Mouse (Mus musculus) limb, embryonic 11.5 days (tissue): ENCODE measurements around the gene Gm10100. TPM values are rescaled to one million over a fixed set of nuclear protein-coding genes. Genes with fewer than 3 reads are reported as not detected.
"Not testable (repeated sequence)": the region's sequence is repeated elsewhere in the genome, so short reads cannot be mapped to it uniquely, and the experiment has no call there.

Experiments
- ATAC-seq: fragments of 200-750 bp; cut with Nextera tagmentation; 2 replicates; pipeline ENCODE4 v1.8.0; 2017; ENCODE audit warnings: low read depth; ENCODE audit not compliant: insufficient number of reproducible peaks, low FRiP score, low TSS enrichment
- DNase-seq: peaks from one replicate; pipeline ENCODE4 v3.0.0-alpha.2; 2015; ENCODE audit warnings: low spot score
- H3K27ac ChIP-seq: fragments of 300-500 bp; sonication (generic); replicated peaks from 2 replicates; pipeline ENCODE4 v1.5.1; 2014; ENCODE audit warnings: low read depth, mild to moderate bottlenecking, low read length
- H3K27me3 ChIP-seq: fragments of 300-500 bp; sonication (generic); 2 replicates; pipeline ENCODE4 v1.6.1; 2014; ENCODE audit warnings: mild to moderate bottlenecking, low read length, mixed read lengths; ENCODE audit not compliant: control insufficient read depth, insufficient read depth
- H3K36me3 ChIP-seq: fragments of 300-500 bp; sonication (generic); 2 replicates; pipeline ENCODE4 v1.6.1; 2014; ENCODE audit warnings: mild to moderate bottlenecking, low read length, moderate library complexity, mixed read lengths; ENCODE audit not compliant: control insufficient read depth, insufficient read depth
- H3K4me1 ChIP-seq: fragments of 300-500 bp; sonication (generic); 2 replicates; pipeline ENCODE4 v1.6.1; 2014; ENCODE audit warnings: low read length, mixed read lengths; ENCODE audit not compliant: control insufficient read depth, insufficient read depth
- H3K4me2 ChIP-seq: fragments of 300-500 bp; sonication (generic); 2 replicates; pipeline ENCODE4 v1.6.1; 2014; ENCODE audit warnings: low read depth, mild to moderate bottlenecking, moderate library complexity; ENCODE audit not compliant: severe bottlenecking
- H3K4me3 ChIP-seq: fragments of 300-500 bp; sonication (generic); 2 replicates; pipeline ENCODE4 v1.5.1; 2014; ENCODE audit warnings: low read depth, low read length
- H3K9ac ChIP-seq: fragments of 300-500 bp; sonication (generic); 2 replicates; pipeline ENCODE4 v1.6.1; 2014; ENCODE audit warnings: mild to moderate bottlenecking, low read length
- H3K9me3 ChIP-seq: fragments of 300-500 bp; sonication (generic); 2 replicates; pipeline ENCODE4 v1.6.1; 2016; ENCODE audit warnings: low read length; ENCODE audit not compliant: control insufficient read depth
- WGBS: fragments of 180-500 bp; shearing (Covaris S2); extraction: QIAGEN DNeasy Blood & Tissue Kit; methylation state at CpG from one replicate; pipeline ENCODE4 v1.1.7; 2014; 5-methylcytosine and 5-hydroxymethylcytosine counted together
- polyA plus RNA-seq: library from polyadenylated mRNA; unstranded; fragments of >200 nt; fragmentation: Nextera tagmentation; extraction: Ambion mirVana; gene quantifications from 2 replicates; pipeline ENCODE4 v1.2.1, GENCODE M21; 2014

Gene Gm10100
- polyA plus RNA-seq, 1 experiment from 2014 or later, result not detected

DNA sequence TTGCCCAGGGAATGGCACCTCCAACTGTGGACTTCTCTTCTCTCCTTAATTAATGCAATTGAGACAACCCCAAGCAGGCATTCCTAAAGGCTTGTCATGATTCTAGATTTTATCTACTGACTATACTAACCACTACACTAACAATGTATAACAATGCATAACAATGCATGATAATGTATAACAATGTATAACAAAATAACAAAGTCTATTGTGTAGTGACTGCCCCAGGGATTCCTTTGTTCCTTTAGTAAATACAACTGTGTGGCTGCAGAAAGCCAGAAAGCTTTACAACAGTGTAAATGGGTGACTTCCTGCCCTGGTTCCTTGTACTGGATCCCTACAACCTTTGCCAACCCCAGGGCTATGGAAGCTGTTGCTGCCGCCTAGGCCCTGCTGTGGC lies 9.6 kb downstream of the Gm10100 start:
- WGBS, result 76% methylated on average over 1 of the region's 1 CpGs
- Histone ChIP-seq H3K9me3 (no peaks in the 10 kb centered on the region), H3K4me3 (no peak overlapping the region), H3K27me3 (no peaks in the 10 kb centered on the region), H3K27ac (no peak overlapping the region), H3K4me1 (peaks cover 3% of the 10 kb centered on the region; the same call in 1 of the 2 replicates), H3K36me3 (no peaks in the 10 kb centered on the region), H3K9ac (no peak overlapping the region), H3K4me2 (no peak overlapping the region)
- DNase-seq (no peak), ATAC-seq (no peak)

DNA sequence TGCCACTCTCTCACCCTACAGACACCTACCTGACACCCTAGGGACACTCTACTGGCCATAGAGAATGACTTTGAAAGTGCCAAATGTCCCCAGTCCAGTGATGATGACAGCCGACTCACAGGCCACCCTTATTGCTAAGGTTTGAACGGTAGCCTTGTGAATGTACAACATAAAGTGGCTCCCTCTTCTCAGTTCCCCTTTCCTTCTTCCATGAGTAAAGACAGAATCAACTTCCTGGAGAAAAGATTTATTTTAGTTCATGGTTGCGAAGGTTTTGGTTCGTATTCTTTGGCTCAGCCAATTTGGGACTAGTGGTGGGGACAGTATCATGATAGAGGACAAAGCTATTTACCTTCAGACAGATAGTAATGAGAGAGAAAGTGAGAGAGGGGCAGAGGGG lies 12.6 kb downstream of the Gm10100 start:
- H3K4me1 ChIP-seq, result peaks cover 15% of the 10 kb centered on the region
- H3K9me3 ChIP-seq, result no peaks in the 10 kb centered on the region
- WGBS, result 86% methylated on average over 4 of the region's 4 CpGs
- DNase-seq (no peak), ATAC-seq (no peak)
- no peaks in the 10 kb centered on the region for H3K36me3 ChIP-seq
- H3K27me3 ChIP-seq, result no peaks in the 10 kb centered on the region
- no peak overlapping the region for H3K4me2 ChIP-seq
- H3K9ac ChIP-seq, result no peak overlapping the region
- H3K27ac ChIP-seq, result no peak overlapping the region
- H3K4me3 ChIP-seq, result no peak overlapping the region

DNA sequence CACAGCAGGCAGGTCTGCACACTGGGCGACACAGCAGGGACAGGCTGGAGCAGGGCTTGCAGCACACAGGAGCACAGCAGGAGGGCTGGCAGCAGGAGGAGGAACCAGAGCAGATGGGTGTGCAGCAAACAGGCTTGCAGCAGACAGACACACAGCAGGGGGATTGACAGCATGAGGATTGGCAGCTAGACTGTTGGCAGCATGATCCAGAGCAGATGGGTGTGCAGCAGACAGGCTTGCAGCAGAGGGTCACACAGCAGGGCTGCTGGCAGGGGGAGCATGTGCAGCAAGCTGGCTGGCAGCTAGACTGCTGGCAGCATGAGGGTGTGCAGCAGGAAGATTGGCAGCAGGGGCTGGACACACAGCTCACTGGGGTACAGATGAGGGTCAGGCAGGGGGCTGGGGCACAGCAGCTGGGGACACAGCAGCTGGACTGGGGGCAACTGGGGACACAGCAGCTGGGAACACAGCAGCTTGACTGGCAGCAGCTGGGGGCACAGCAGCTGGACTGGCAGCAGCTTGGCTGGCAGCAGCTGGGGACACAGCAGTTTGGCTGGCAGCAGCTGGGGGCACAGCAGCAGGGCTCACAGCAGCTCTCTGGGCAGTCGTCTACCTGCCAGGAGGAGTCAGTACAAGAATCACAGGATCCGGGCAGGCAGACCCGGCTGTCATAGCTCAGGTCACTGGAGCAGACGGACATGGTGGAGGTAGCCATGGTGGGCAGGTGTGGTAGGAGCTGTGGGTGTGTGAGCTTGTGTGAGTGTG lies 15.8 kb downstream of the Gm10100 start, which contains the start of gene Gm18596:
Gm18596 (minus strand) TSS at position 715 of the 765 bp plus-strand sequence.
- Histone ChIP-seq H3K4me1 (peaks cover 15% of the 10 kb centered on the region), H3K27ac (peak within 1 kb of the TSS; percentile 26; the same call in 1 of the 2 replicates)
- H3K4me2 ChIP-seq, H3K4me3 ChIP-seq, H3K9ac ChIP-seq, ATAC-seq, H3K9me3 ChIP-seq, H3K36me3 ChIP-seq, H3K27me3 ChIP-seq: not testable (repeated sequence)
- WGBS, result 43% methylated on average over 4 of the region's 5 CpGs
- peak; percentile 30 for DNase-seq

DNA sequence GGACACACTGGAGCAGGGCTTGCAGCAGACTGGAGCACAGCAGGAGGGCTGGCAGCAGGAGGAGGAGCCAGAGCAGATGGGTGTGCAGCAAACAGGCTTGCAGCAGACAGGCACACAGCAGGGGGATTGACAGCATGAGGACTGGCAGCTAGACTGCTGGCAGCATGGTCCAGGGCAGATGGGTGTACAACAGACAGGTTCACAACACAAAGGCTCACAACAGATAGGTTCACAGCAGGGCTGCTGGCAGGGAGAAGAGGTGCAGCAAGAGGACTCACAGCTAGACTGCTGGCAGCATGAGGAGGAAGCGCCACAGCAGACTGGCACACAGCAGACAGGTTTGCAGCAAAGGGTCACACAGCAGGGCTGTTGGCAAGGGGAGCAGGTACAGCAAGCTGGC lies 24.4 kb downstream of the Gm10100 start:
- not testable (repeated sequence) for H3K4me3 ChIP-seq, H3K27me3 ChIP-seq, H3K4me2 ChIP-seq, ATAC-seq, DNase-seq, H3K9me3 ChIP-seq, H3K27ac ChIP-seq, H3K9ac ChIP-seq, H3K4me1 ChIP-seq, H3K36me3 ChIP-seq
- 67% methylated on average over 1 of the region's 1 CpGs for WGBS

DNA sequence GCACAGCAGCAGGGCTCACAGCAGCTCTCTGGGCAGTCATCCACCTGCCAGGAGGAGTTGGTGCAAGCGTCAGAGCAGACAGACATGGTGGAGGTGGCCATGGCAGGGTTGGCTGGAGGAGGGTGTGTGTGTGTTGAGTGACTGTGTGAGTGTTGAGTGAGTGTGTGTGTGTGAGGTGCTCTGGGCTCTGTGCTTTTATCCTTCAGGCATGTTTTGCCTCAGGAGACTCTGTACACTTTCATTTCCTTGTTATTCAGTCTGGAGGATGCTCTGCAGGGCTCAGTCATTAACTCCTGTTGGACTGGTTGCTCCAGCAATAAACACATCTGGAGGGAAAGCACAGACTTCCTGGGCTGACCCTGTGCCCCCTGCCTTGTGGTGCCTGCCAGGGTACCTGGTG lies 25.0 kb downstream of the Gm10100 start, which contains the start of gene Gm9736:
Gm9736 (minus strand) TSS at position 101 of the 400 bp plus-strand sequence.
- not testable (repeated sequence) for H3K27ac ChIP-seq, H3K9me3 ChIP-seq, DNase-seq, H3K4me2 ChIP-seq, H3K36me3 ChIP-seq, H3K4me3 ChIP-seq, ATAC-seq, H3K9ac ChIP-seq, H3K4me1 ChIP-seq, H3K27me3 ChIP-seq
- 70% methylated on average over 1 of the region's 1 CpGs for WGBS

DNA sequence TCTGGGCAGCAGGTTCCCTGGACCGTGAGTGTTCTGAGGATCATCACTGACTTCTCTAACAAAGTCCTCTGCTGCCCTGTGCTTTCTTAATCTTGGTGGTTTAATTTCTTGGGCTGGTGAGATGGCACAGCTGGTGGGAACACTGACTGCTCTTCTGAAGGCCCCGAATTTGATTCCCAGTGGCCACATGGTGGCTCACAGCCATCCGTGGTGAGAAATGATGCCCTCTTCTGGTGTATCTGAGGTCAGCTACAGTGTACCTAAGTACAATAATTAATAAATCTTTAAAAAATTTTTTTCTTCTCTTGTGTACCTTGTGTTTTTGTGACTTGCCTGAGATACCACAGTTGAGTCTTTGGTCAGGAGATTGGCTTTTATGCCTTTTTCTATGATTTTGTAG lies 26.0 kb downstream of the Gm10100 start:
- not testable (repeated sequence) for H3K27me3 ChIP-seq, H3K4me3 ChIP-seq, ATAC-seq, DNase-seq, H3K36me3 ChIP-seq, H3K4me1 ChIP-seq, H3K9ac ChIP-seq, H3K27ac ChIP-seq, H3K4me2 ChIP-seq, H3K9me3 ChIP-seq
- 68% methylated on average over 3 of the region's 3 CpGs for WGBS

DNA sequence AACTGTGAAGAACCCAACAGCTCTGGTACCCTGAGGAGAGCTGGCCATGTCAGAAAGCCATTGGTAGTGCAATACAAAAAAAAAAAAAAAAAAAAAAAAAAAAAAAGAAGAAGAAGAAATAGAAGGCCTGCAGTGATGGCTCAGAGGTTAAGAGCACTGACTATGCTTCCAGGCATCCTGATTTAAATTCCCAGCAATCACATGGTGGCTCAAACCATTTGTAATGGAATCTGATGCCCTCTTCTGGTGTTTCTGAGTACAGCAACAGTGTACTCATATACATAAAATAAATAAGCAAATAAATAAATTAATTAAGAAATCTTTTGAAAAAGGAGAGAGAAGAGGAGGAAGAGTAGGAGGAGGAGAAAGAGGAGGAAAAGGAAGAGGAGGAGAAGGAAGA lies 27.2 kb downstream of the Gm10100 start:
- no peaks in the 10 kb centered on the region for H3K4me1 ChIP-seq
- no peaks in the 10 kb centered on the region for H3K9me3 ChIP-seq
- DNase-seq (no peak), ATAC-seq (no peak)
- no peak overlapping the region for H3K4me2 ChIP-seq
- H3K9ac ChIP-seq, result no peak overlapping the region
- no peak overlapping the region for H3K4me3 ChIP-seq
- H3K36me3 ChIP-seq, result no peaks in the 10 kb centered on the region
- H3K27me3 ChIP-seq, result no peaks in the 10 kb centered on the region
- H3K27ac ChIP-seq, result no peak overlapping the region

DNA sequence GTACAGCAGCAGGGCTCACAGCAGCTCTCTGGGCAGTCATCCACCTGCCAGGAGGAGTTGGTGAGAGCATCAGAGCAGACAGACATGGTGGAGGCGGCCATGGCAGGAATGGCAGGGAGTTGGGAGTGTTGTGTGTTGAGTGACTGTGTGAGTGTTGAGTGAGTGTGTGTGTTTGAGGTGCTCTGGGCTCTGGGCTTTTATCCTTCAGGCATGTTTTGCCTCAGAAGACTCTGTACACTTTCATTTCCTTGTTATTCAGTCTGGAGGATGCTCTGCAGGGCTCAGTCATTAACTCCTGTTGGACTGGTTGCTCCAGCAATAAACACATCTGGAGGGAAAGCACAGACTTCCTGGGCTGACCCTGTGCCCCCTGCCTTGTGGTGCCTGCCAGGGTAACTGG lies 33.3 kb downstream of the Gm10100 start, which contains the start of gene Gm3233:
Gm3233 (minus strand) TSS at position 101 of the 400 bp plus-strand sequence.
- no CpG with 5 or more reads among the region's 1 CpGs for WGBS
- not testable (repeated sequence) for H3K9ac ChIP-seq, H3K4me2 ChIP-seq, H3K36me3 ChIP-seq, DNase-seq, ATAC-seq, H3K27me3 ChIP-seq, H3K27ac ChIP-seq, H3K4me1 ChIP-seq, H3K9me3 ChIP-seq, H3K4me3 ChIP-seq
